Mouse (Mus musculus): ENCODE data around the gene Xirp2. TPM values are rescaled to one million over a fixed set of nuclear protein-coding genes. Genes with fewer than 3 reads are reported as not detected.
"Not testable (repeated sequence)": the region's sequence is repeated elsewhere in the genome, so short reads cannot be mapped to it uniquely, and the experiment has no call there.

Xirp2 gene
- not detected in 2 replicates for polyA plus RNA-seq (2012)

GRCm38 (mm10) chr2:67445780-67446179, at the start of gene Xirp2:
TSS of gene Xirp2 (plus strand) at chr2:67446002.
- TF ChIP-seq GATA1 (IDR thresholded peaks at IDR 0.05; ENCODE audit: low read length) = no peak

DNA sequence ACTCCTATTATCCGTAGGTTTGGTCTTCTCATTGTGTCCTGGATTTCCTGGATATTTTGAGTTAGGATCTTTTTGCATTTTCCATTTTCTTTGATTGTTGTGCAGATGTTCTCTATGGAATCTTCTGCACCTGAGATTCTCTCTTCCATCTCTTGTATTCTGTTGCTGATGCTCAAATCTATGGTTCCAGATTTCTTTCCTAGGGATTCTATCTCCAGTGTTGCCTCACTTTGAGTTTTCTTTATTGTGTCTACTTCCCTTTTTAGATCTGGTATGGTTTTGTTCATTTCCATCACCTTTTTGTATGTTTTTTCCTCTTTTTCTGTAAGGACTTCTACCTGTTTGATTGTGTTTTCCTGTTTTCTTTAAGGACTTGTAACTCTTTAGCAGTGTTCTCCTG, 32.4 kb upstream of the Xirp2 start, which contains the start of gene Gm21830:
Gm21830 (plus strand) TSS at position 301 of the 400 bp plus-strand sequence.
- TF ChIP-seq GATA1 (IDR thresholded peaks at IDR 0.05; ENCODE audit: low read length) = not testable (repeated sequence)

DNA sequence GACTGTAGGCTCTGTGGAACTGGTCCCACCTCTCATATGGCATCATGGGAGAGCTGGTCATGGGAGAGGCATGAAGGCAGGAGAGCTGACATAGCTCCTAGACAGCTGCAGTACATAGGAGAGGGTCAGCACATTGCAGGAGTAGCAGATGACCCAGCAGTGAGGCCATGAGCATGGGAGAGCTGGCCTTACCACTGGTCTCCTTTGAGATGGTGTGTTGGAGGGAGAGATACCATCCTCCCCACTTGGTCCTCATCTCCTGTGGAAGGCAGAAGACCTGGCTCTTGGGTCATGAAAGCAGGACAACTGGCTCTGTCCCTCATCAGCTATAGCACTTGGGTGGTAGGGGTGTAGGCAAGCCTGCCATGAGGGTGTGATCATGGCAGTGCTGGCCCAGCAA, 24.9 kb upstream of the Xirp2 start:
- TF ChIP-seq GATA1 (IDR thresholded peaks at IDR 0.05; ENCODE audit: low read length) = no peak

- TF ChIP-seq GATA1 (IDR thresholded peaks at IDR 0.05; ENCODE audit: low read length) = no peak
Observed at GRCm38 (mm10) chr2:67422799-67423198, 23.0 kb upstream of the Xirp2 start.

DNA sequence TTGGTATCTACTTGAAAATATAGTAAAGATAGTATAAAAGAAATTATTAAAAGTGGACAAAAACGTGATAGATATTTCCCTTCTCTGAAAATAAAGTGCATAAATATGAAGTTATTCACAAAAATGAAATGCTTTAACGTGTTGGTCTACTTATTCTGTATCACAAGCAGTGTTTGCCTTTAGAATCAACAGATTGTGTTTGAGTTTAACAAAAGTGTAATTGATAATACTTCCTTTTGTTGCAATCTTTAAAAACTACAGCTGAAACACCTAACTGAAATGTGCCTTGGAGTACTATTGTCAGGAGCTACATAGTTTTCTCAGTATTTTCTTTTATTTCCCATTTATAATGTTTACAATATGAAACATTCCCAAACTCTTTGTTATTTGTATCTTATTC, 12.7 kb upstream of the Xirp2 start, which contains the start of gene Gm26727:
Gm26727 (minus strand) TSS at position 101 of the 400 bp plus-strand sequence.
- TF ChIP-seq GATA1 (IDR thresholded peaks at IDR 0.05; ENCODE audit: low read length) = no peak

DNA sequence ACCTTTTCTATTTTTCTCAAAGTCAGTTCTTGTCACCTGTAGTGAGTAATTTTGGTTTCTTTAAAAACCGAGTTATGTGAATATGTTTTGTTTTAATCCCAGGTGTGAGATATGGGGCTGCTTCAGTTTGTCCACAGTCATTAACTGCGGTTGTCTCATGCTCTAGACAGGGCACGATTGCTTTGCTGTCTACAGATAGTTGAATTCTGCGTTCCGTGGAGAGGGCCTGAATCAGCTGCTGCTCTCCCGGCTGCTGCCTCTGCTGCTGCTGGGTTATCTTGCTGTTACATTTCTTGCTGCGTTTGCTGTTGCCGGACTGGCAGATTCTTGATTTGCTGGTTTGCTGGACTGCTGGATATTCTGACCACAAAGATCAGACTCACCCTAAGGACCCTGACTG, 7.5 kb upstream of the Xirp2 start:
- no peak for TF ChIP-seq GATA1 (IDR thresholded peaks at IDR 0.05; ENCODE audit: low read length)

DNA sequence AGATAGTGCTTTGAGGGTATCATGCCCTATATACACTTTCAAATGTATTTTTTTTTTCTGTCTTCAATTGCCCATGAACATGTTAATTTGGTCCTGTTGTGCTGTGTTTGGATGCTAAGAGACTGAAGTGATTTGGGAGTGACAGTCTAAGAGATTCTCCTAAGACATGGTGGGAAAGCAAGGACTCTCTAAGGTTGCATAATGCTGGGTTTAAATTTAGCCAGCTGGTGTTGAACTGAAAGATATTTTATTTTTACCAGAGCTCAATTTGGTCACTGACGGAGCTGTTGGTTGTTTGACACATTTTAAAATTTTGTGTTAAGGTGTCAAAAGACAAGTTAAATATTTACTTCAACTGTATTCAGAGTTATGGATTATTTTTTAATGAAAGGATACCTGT, 970 bp downstream of the Xirp2 start:
- TF ChIP-seq GATA1 (IDR thresholded peaks at IDR 0.05; ENCODE audit: low read length) = no peak

DNA sequence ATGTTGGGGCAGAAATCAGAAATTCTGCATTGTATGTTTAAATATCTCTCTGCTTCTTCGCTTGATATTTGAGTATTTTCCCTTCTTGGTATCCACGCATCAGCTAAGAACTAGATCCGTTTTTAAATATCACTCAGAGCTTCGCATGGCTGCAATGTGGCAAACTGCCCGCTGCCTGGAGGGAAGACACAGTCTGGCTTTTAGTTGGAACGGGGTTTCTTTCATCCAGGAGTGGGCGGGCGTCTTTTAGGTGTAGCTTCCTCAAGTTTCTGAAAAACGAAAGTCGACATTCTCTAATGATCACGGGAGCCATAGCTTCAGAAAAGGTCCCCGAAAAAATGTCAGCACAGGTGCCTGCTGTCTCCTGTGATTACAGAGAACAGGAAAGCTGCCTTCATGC, 1.4 kb downstream of the Xirp2 start:
- no peak for TF ChIP-seq GATA1 (IDR thresholded peaks at IDR 0.05; ENCODE audit: low read length)

- TF ChIP-seq GATA1 (IDR thresholded peaks at IDR 0.05; ENCODE audit: low read length) = no peak
Observed at GRCm38 (mm10) chr2:67460857-67461256, 15.1 kb downstream of the Xirp2 start.

GRCm38 (mm10) chr2:67467036-67467435, 21.2 kb downstream of the Xirp2 start:
- no peak for TF ChIP-seq GATA1 (IDR thresholded peaks at IDR 0.05; ENCODE audit: low read length)

- TF ChIP-seq GATA1 (IDR thresholded peaks at IDR 0.05; ENCODE audit: low read length) = no peak
Observed at GRCm38 (mm10) chr2:67477753-67478152, 32.0 kb downstream of the Xirp2 start.

DNA sequence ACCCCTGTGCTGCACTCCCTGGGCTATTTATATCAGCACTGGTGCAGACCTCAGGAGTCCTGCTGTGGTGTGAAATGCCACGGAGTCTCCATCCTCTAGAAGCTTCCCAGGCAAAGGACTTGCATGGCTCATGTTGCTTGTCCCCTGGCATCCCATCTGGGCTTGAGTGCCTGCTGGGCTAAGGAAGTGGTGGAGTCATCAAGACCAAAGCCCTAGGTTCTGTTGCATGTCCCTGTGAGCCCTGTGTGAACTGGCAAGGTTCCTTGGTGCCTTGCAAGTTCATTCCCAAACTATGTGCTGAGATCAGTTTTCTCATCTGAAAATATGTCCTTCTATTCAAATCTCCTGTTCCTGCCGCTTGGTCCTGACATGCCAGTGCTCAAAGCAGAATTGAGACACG, 35.2 kb downstream of the Xirp2 start:
- TF ChIP-seq GATA1 (IDR thresholded peaks at IDR 0.05; ENCODE audit: low read length) = no peak

DNA sequence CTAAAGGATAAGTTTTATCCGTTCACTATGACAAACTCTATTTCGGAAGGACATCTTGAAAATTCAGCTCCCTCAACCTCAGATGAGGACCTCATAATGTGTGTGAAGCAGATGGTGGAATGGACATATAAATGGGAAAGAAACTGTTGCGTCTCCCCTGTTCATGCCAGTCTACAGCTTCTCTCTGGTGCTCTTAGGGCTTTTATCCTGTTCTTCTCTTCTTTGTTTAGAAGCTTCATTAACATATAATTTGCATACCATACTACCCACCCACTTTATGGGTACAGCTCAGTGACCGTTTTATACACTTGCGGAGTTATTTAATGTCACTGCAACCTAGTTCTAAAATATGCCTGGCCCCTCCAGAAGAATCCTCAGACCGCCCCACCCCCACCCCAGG, 40.9 kb downstream of the Xirp2 start:
- no peak for TF ChIP-seq GATA1 (IDR thresholded peaks at IDR 0.05; ENCODE audit: low read length)

GRCm38 (mm10) chr2:67487162-67487561, 41.4 kb downstream of the Xirp2 start:
- no peak for TF ChIP-seq GATA1 (IDR thresholded peaks at IDR 0.05; ENCODE audit: low read length)

DNA sequence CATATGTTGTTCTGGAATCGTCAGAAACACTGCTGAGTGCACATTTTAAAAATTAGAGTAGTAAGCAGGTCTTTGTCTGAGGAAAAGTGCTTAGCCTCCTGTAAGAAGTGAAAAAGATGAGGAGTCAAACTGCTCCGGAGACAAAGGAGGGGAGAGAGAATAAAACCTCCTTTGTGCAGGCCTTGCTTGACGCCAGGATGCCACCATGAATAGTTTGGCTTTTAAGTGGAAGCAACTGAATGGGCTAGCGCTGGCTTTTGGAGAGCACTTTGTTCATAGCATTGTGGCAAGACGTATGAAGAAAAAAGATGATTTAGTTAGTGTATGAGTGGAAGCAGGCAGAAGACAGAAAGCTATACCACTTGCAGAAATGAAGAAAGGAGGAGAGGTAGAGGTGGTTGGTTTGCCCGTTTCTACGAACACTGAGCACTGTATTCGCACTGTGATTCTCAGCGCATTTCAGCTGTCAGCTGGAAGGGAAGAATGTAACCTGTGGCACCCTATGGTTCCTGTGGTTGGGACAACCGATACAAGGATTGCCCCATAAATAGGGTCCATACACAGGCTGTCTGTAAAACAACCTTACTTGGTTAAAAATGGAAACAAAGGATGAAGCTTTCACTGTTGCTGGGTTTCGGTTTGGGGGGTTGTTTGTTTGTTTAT, 42.8 kb downstream of the Xirp2 start:
- no peak for TF ChIP-seq GATA1 (IDR thresholded peaks at IDR 0.05; ENCODE audit: low read length)

DNA sequence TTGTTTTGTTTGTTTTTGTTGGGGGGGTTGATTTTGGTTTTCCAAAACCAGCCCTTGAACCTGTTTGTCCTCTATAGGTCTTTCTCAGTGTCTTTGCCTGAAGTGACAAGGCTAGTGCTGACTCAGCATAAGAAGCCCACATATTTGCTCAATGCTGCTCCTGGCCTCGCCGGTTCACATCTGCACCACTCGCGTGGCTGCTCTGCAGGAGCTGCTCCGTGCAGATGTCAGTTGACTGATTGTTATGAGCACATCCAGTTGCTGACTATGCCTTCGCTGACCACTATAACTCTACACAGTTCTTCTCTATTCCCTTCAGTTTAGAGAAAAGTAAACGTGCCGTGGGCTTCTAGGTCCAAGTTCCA, 43.3 kb downstream of the Xirp2 start:
- no peak for TF ChIP-seq GATA1 (IDR thresholded peaks at IDR 0.05; ENCODE audit: low read length)

DNA sequence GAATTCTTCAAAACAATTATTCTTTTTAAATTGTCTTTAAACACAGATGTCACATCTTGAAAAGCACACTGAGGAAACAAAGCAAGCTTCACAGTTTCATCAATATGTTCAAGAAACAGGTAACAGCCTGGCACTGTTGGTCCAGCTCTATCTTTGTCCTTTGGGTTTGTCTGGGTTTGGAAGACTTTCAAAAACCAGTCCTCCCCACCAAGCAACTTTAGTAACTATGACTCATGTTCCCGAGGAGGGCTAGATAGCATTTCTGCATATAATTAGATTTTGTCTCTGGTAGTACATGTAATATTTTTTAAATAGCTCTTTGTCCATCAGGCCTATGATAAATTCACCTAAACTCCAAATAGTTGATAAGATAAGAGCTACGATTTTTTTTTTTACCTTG, 59.7 kb downstream of the Xirp2 start:
- no peak for TF ChIP-seq GATA1 (IDR thresholded peaks at IDR 0.05; ENCODE audit: low read length)

DNA sequence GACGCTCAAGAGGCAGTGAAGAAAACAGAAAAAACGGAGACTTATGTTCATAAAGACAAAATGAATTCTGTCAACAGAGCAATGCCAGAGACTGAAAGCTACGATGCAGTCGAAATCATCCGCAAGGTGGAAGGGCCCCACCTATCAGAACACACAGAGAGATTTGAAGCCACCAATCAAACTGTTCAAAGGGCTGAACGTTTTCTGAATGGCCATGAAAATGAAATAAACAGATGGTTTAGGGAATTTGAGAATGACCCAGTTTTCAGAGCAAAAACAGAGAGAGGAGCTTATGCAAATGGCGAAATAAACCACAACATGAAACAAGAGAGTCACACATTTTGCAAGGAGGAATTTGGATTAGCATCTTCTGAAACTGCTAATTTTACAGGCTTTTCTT, 70.6 kb downstream of the Xirp2 start:
- TF ChIP-seq GATA1 (IDR thresholded peaks at IDR 0.05; ENCODE audit: low read length) = no peak

Measured in G1E-ER4 (cell line).